Mouse (Mus musculus) ES-E14 (cell line): ENCODE results near the gene Srxn1. TPM values are rescaled to one million over a fixed set of nuclear protein-coding genes. Genes with fewer than 3 reads are reported as not detected.

Experiments
- DNase-seq: peaks from one replicate; pipeline ENCODE4 v3.0.0-alpha.2; 2013; ENCODE audit warnings: low read depth, low spot score
- H3K27ac ChIP-seq: 2 replicates; pipeline ENCODE4 v1.5.1; 2012; ENCODE audit warnings: low read depth, mild to moderate bottlenecking, low read length, moderate library complexity, mixed read lengths; ENCODE audit not compliant: poor library complexity, insufficient read depth, severe bottlenecking
- H3K36me3 ChIP-seq: 2 replicates; pipeline ENCODE4 v1.6.1; 2012; ENCODE audit warnings: mild to moderate bottlenecking, low read length, moderate library complexity, mixed read lengths; ENCODE audit not compliant: control insufficient read depth, poor library complexity, insufficient read depth, severe bottlenecking
- H3K4me1 ChIP-seq, 2 experiments: fragments of 150-350 bp in 1 of 2; sonication (generic) in 1 of 2; 2 replicates each; pipeline ENCODE4 v1.6.1; 2012; ENCODE audit warnings: low read length in 2 of 2, mild to moderate bottlenecking in 1 of 2, mixed read lengths in 1 of 2; ENCODE audit not compliant: control insufficient read depth in 2 of 2, insufficient read depth in 2 of 2, poor library complexity in 1 of 2
- H3K4me3 ChIP-seq, 2 experiments: fragments of 150-350 bp in 1 of 2; sonication (generic) in 1 of 2; 2 replicates each; pipeline ENCODE4 v1.5.1; 2012; ENCODE audit warnings: low read length in 2 of 2, low read depth in 1 of 2, mild to moderate bottlenecking in 1 of 2, mixed read lengths in 1 of 2; ENCODE audit not compliant: insufficient read depth in 1 of 2, poor library complexity in 1 of 2, severe bottlenecking in 1 of 2
- H3K9ac ChIP-seq: 2 replicates; pipeline ENCODE4 v1.6.1; 2012; ENCODE audit warnings: low read depth, mild to moderate bottlenecking, low read length, mixed read lengths; ENCODE audit not compliant: poor library complexity, insufficient read depth, severe bottlenecking
- H3K9me3 ChIP-seq: fragments of 150-350 bp; sonication (generic); 2 replicates; pipeline ENCODE4 v1.6.1; 2012; ENCODE audit warnings: low read depth, mild to moderate bottlenecking, low read length; ENCODE audit not compliant: control insufficient read depth, insufficient read depth
- CHD2 ChIP-seq: IDR thresholded peaks from 2 replicates; pipeline ENCODE4 v1.6.1; 2014; ENCODE audit warnings: mild to moderate bottlenecking, low read depth, low read length, inconsistent platforms
- HCFC1 ChIP-seq: IDR thresholded peaks from 2 replicates; pipeline ENCODE4 v1.6.1; 2012; ENCODE audit warnings: low read length, inconsistent platforms, borderline replicate concordance; ENCODE audit not compliant: insufficient read depth
- MAFK ChIP-seq: IDR thresholded peaks from 2 replicates; pipeline ENCODE4 v1.6.1; 2014; ENCODE audit warnings: mild to moderate bottlenecking, low read depth, low read length, inconsistent platforms; ENCODE audit not compliant: insufficient read depth
- ZC3H11A ChIP-seq: IDR thresholded peaks from 2 replicates; pipeline ENCODE4 v1.6.1; 2012; ENCODE audit warnings: low read depth, mild to moderate bottlenecking, inconsistent platforms, low read length, borderline replicate concordance
- ZNF384 ChIP-seq: IDR thresholded peaks from 2 replicates; pipeline ENCODE4 v1.6.1; 2012; ENCODE audit warnings: low read depth, low read length, inconsistent platforms
- in situ Hi-C, 2 experiments: fragments of 600-800 bp; cut with MboI; formaldehyde crosslinking; loops; one replicate each; pipeline ENCODE4 v1.15.1; 2025; ENCODE audit warnings: low sequenced_read_pairs in 2 of 2, inconsistent platforms in 1 of 2; ENCODE audit not compliant: unreplicated experiment in 2 of 2
- total RNA-seq: library from RNA; depleted of rRNA; stranded (reverse); fragments of 300-350 nt; gene quantifications from 2 replicates; pipeline ENCODE4 v1.2.3, GENCODE M21; 2012

Srxn1 gene
- total RNA-seq, 1 experiment, result 18.3 TPM

DNA sequence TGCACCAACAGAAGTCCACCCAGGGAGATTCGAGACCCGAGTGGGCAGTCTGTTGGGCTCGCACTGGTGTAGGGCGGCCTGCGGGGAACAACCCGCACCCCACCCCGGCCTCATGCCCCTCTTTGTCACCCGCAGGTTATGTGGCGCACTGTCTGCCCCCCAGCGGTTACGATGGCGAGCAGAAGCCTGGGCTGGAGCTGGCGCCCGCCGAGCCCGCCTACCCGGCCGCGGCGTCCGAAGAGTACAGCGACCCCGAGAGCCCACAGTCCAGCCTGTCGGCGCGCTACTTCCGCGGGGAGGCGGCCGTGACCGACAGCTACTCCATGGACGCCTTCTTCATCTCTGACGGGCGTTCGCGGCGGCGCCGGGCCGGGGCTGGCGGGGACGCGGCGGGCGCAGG is 12.4 kb upstream of the Srxn1 start:
- Histone ChIP-seq H3K4me3 (peak overlapping the region; percentile 74 to 78), H3K9me3 (no peaks in the 10 kb centered on the region), H3K9ac (peak overlapping the region; percentile 75), H3K4me1 (peaks cover 14 to 19% of the 10 kb centered on the region in 2 experiments), H3K36me3 (no peaks in the 10 kb centered on the region; the same call in 1 of the 2 replicates), H3K27ac (no peak overlapping the region; the same call in 1 of the 2 replicates)
- no peak for DNase-seq
- in situ Hi-C loops, result no loop called here
- no peak for TF ChIP-seq HCFC1
- TF ChIP-seq CHD2, result no peak
- no peak for TF ChIP-seq ZNF384
- no peak for TF ChIP-seq MAFK
- no peak for TF ChIP-seq ZC3H11A

- TF ChIP-seq HCFC1, result no peak
Measured at GRCm38 (mm10) chr2:152093356-152093792, 11.9 kb upstream of the Srxn1 start.

GRCm38 (mm10) chr2:152094856-152095545 is 10.3 kb upstream of the Srxn1 start:
- peak overlapping the region; percentile 80 for H3K9ac ChIP-seq
- peak overlapping the region; percentile 89 for H3K27ac ChIP-seq

More at GRCm38 (mm10) chr2:152093356-152093792, 11.9 kb upstream of the Srxn1 start:
- Histone ChIP-seq H3K9me3 (no peaks in the 10 kb centered on the region), H3K27ac (no peak overlapping the region; the same call in 1 of the 2 replicates), H3K9ac (peak overlapping the region; percentile 80), H3K36me3 (no peaks in the 10 kb centered on the region; the same call in 1 of the 2 replicates), H3K4me3 (peak overlapping the region; percentile 77 to 78), H3K4me1 (peaks cover 17 to 19% of the 10 kb centered on the region in 2 experiments)
- no peak for DNase-seq
- in situ Hi-C loops, result no loop called here

DNA sequence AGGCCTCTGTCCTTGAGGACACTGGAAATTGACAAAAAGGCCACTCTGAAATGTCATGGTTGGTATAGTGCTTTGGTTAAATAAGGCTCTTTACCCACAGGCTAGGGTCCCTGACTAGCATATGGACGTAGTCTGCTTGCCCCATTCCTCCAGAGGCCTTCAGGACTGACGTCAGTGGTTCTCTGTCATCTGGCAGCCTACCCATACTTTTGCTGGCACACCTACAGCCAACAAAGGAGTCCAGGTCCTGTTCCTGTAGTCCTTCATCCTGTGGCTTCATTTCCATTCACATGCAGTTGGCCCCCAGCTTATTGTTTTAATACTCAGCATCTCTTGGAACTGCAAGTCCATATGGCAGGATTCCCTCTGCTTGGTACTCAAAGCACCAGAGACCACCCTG is 8.4 kb upstream of the Srxn1 start:
- Histone ChIP-seq H3K4me3 (no peak overlapping the region), H3K4me1 (peaks cover 17% of the 10 kb centered on the region in 2 experiments), H3K9ac (no peak overlapping the region), H3K27ac (no peak overlapping the region), H3K9me3 (no peaks in the 10 kb centered on the region), H3K36me3 (no peaks in the 10 kb centered on the region)
- in situ Hi-C loops, result no loop called here
- no peak for TF ChIP-seq ZC3H11A
- TF ChIP-seq MAFK, result no peak
- no peak for TF ChIP-seq ZNF384
- no peak for TF ChIP-seq HCFC1
- TF ChIP-seq CHD2, result no peak
- no peak for DNase-seq

More at GRCm38 (mm10) chr2:152094856-152095545, 10.3 kb upstream of the Srxn1 start:
- Histone ChIP-seq H3K4me1 (peaks cover 19% of the 10 kb centered on the region in 2 experiments), H3K9me3 (no peaks in the 10 kb centered on the region), H3K36me3 (no peaks in the 10 kb centered on the region; the same call in 1 of the 2 replicates), H3K4me3 (peak overlapping the region; percentile 45 to 62)
- TF ChIP-seq ZNF384, result no peak
- TF ChIP-seq MAFK, result no peak
- TF ChIP-seq ZC3H11A, result no peak
- TF ChIP-seq HCFC1, result no peak
- TF ChIP-seq CHD2, result no peak
- in situ Hi-C loops, result no loop called here
- DNase-seq, result peak; percentile 91
